Mouse (Mus musculus): ENCODE data around the gene Ssh2. TPM values are rescaled to one million over a fixed set of nuclear protein-coding genes. Genes with fewer than 3 reads are reported as not detected.

Gene Ssh2
- polyA plus RNA-seq, 1 experiment = 43.8 TPM

- Histone ChIP-seq H3K27ac (ENCODE audit: control insufficient read depth, insufficient read depth, low read depth, low read length) (peak overlapping the region; percentile 23; the same call in 1 of the 2 replicates), H3K4me3 (ENCODE audit: control insufficient read depth, low read depth, low read length) (peak overlapping the region; percentile 74), H3K4me1 (ENCODE audit: control insufficient read depth, insufficient read depth, low read length) (peaks cover 15% of the 10 kb centered on the region), H3K27me3 (ENCODE audit: control insufficient read depth, insufficient read depth, low read length) (no peaks in the 10 kb centered on the region), H3K36me3 (ENCODE audit: control insufficient read depth, insufficient read depth, low read length) (peaks cover 2% of the 10 kb centered on the region)
- peak; percentile 6; the same call in 1 of the 2 replicates for TF ChIP-seq CTCF (IDR thresholded peaks at IDR 0.05; ENCODE audit: control insufficient read depth, insufficient read depth, insufficient replicate concordance, low read depth, low read length)
- no peak for TF ChIP-seq POLR2A (IDR thresholded peaks at IDR 0.05; ENCODE audit: control insufficient read depth, low read depth, low read length)
Observed at GRCm38 (mm10) chr11:77502481-77502880, 286.4 kb downstream of the Ssh2 start.

DNA sequence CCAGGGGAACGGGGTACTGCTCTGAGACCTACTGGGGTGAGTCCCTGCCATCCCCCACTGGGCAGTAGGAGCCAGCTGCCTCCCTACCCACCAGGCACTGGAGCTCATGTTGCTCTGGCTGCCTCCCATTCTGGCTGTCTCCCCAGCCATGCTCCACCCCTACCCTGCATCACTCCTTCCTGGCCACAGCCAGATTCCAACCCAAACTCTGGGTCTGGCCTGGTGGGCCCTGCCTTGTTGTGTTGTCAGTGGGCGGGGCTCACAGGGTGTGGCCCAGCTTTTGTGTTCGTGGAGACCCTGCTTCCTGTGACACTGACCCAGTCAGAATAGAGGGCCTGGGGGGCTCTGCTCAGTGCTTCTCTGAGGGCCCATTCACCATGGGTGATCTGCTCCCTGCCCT is 287.4 kb downstream of the Ssh2 start:
- Histone ChIP-seq H3K27ac (ENCODE audit: control insufficient read depth, insufficient read depth, low read depth, low read length) (peak overlapping the region; percentile 84), H3K27me3 (ENCODE audit: control insufficient read depth, insufficient read depth, low read length) (no peaks in the 10 kb centered on the region), H3K36me3 (ENCODE audit: control insufficient read depth, insufficient read depth, low read length) (peaks cover 2% of the 10 kb centered on the region), H3K4me1 (ENCODE audit: control insufficient read depth, insufficient read depth, low read length) (peaks cover 13% of the 10 kb centered on the region), H3K4me3 (ENCODE audit: control insufficient read depth, low read depth, low read length) (peak overlapping the region; percentile 74)
- TF ChIP-seq POLR2A (IDR thresholded peaks at IDR 0.05; ENCODE audit: control insufficient read depth, low read depth, low read length) = peak; percentile 37; the same call in 1 of the 2 replicates
- TF ChIP-seq CTCF (IDR thresholded peaks at IDR 0.05; ENCODE audit: control insufficient read depth, insufficient read depth, insufficient replicate concordance, low read depth, low read length) = no peak

- Histone ChIP-seq H3K36me3 (ENCODE audit: control insufficient read depth, insufficient read depth, low read length) (peaks cover 2% of the 10 kb centered on the region), H3K4me1 (ENCODE audit: control insufficient read depth, insufficient read depth, low read length) (peaks cover 16% of the 10 kb centered on the region), H3K27me3 (ENCODE audit: control insufficient read depth, insufficient read depth, low read length) (no peaks in the 10 kb centered on the region), H3K4me3 (ENCODE audit: control insufficient read depth, low read depth, low read length) (peak overlapping the region; percentile 74), H3K27ac (ENCODE audit: control insufficient read depth, insufficient read depth, low read depth, low read length) (peak overlapping the region; percentile 7; the same call in 1 of the 2 replicates)
- TF ChIP-seq CTCF (IDR thresholded peaks at IDR 0.05; ENCODE audit: control insufficient read depth, insufficient read depth, insufficient replicate concordance, low read depth, low read length) (no peak), POLR2A (IDR thresholded peaks at IDR 0.05; ENCODE audit: control insufficient read depth, low read depth, low read length) (no peak)
Observed at GRCm38 (mm10) chr11:77504377-77504776, 288.3 kb downstream of the Ssh2 start.

DNA sequence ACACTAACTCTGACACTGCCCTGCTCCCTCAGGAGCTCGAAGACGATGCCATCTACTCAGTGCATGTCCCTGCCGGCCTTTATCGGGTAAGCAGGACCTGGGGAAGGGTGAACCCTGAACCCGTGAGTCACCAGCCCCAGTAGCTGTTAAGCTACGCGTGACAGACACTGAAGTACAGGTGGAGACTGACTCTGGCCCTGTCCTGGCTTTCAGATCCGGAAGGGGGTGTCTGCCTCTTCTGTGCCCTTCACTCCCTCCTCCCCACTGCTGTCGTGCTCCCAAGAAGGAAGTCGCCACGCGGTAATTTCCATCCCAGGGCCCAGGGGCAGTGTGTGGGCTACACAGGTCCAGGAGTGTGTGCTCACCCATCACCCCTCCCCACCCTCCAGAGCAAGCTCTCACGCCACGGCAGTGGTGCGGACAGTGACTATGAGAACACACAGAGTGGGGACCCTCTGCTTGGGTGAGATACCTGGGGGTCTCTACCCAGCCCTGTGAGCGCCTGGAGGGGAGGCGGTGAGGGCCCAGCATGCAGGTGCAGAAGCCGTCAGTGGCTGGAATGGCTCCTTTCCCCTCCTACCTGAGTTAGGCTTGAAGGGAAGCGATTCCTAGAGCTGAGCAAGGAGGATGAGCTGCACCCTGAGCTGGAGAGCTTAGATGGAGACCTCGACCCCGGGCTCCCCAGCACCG is 289.3 kb downstream of the Ssh2 start:
- Histone ChIP-seq H3K4me1 (ENCODE audit: control insufficient read depth, insufficient read depth, low read length) (peaks cover 16% of the 10 kb centered on the region), H3K36me3 (ENCODE audit: control insufficient read depth, insufficient read depth, low read length) (peaks cover 2% of the 10 kb centered on the region), H3K27ac (ENCODE audit: control insufficient read depth, insufficient read depth, low read depth, low read length) (no peak overlapping the region), H3K4me3 (ENCODE audit: control insufficient read depth, low read depth, low read length) (peak overlapping the region; percentile 74), H3K27me3 (ENCODE audit: control insufficient read depth, insufficient read depth, low read length) (no peaks in the 10 kb centered on the region)
- TF ChIP-seq CTCF (IDR thresholded peaks at IDR 0.05; ENCODE audit: control insufficient read depth, insufficient read depth, insufficient replicate concordance, low read depth, low read length) (no peak), POLR2A (IDR thresholded peaks at IDR 0.05; ENCODE audit: control insufficient read depth, low read depth, low read length) (no peak)

DNA sequence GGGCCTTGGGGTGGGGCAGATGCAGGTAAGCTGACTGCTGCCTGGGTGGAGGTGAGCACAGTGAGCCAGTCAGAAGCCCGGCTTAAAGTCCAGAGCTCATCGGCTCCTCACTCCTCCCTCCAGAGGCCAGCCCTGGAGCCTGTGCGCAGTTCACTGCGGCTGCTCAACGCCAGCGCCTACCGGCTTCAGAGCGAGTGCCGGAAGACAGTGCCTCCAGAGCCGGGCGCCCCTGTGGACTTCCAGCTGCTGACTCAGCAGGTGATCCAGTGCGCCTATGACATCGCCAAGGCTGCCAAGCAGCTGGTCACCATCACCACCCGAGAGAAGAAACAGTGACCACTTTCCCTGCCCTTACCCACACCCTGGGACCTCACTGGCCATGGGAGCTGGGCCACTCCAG is 290.2 kb downstream of the Ssh2 start:
- no peak overlapping the region for H3K4me3 ChIP-seq (ENCODE audit: control insufficient read depth, low read depth, low read length)
- H3K4me1 ChIP-seq (ENCODE audit: control insufficient read depth, insufficient read depth, low read length) = peaks cover 16% of the 10 kb centered on the region
- no peak for TF ChIP-seq CTCF (IDR thresholded peaks at IDR 0.05; ENCODE audit: control insufficient read depth, insufficient read depth, insufficient replicate concordance, low read depth, low read length)
- no peak for TF ChIP-seq POLR2A (IDR thresholded peaks at IDR 0.05; ENCODE audit: control insufficient read depth, low read depth, low read length)
- peaks cover 2% of the 10 kb centered on the region for H3K36me3 ChIP-seq (ENCODE audit: control insufficient read depth, insufficient read depth, low read length)
- H3K27me3 ChIP-seq (ENCODE audit: control insufficient read depth, insufficient read depth, low read length) = no peaks in the 10 kb centered on the region
- peak overlapping the region; percentile 39; the same call in 1 of the 2 replicates for H3K27ac ChIP-seq (ENCODE audit: control insufficient read depth, insufficient read depth, low read depth, low read length)

- Histone ChIP-seq H3K4me1 (ENCODE audit: control insufficient read depth, insufficient read depth, low read length) (peaks cover 16% of the 10 kb centered on the region), H3K4me3 (ENCODE audit: control insufficient read depth, low read depth, low read length) (no peak overlapping the region), H3K36me3 (ENCODE audit: control insufficient read depth, insufficient read depth, low read length) (peaks cover 2% of the 10 kb centered on the region)
Observed at GRCm38 (mm10) chr11:77506941-77507340, 290.9 kb downstream of the Ssh2 start.

GRCm38 (mm10) chr11:77507426-77507825 is 291.3 kb downstream of the Ssh2 start:
- Histone ChIP-seq H3K4me1 (ENCODE audit: control insufficient read depth, insufficient read depth, low read length) (peaks cover 18% of the 10 kb centered on the region), H3K27ac (ENCODE audit: control insufficient read depth, insufficient read depth, low read depth, low read length) (no peak overlapping the region), H3K4me3 (ENCODE audit: control insufficient read depth, low read depth, low read length) (no peak overlapping the region), H3K27me3 (ENCODE audit: control insufficient read depth, insufficient read depth, low read length) (no peaks in the 10 kb centered on the region), H3K36me3 (ENCODE audit: control insufficient read depth, insufficient read depth, low read length) (peaks cover 2% of the 10 kb centered on the region)
- TF ChIP-seq POLR2A (IDR thresholded peaks at IDR 0.05; ENCODE audit: control insufficient read depth, low read depth, low read length) = no peak
- no peak for TF ChIP-seq CTCF (IDR thresholded peaks at IDR 0.05; ENCODE audit: control insufficient read depth, insufficient read depth, insufficient replicate concordance, low read depth, low read length)

More at GRCm38 (mm10) chr11:77506941-77507340, 290.9 kb downstream of the Ssh2 start:
- Histone ChIP-seq H3K27ac (ENCODE audit: control insufficient read depth, insufficient read depth, low read depth, low read length) (no peak overlapping the region), H3K27me3 (ENCODE audit: control insufficient read depth, insufficient read depth, low read length) (no peaks in the 10 kb centered on the region)
- TF ChIP-seq POLR2A (IDR thresholded peaks at IDR 0.05; ENCODE audit: control insufficient read depth, low read depth, low read length) = no peak
- no peak for TF ChIP-seq CTCF (IDR thresholded peaks at IDR 0.05; ENCODE audit: control insufficient read depth, insufficient read depth, insufficient replicate concordance, low read depth, low read length)

Measured in testis, adult 2 months (tissue).